ENCODE assay signal across 7 mouse cellular contexts in genomic region chr2:68310121-68310520, GRCm38 (mm10).
DNase-seq lines count a peak whose midpoint lies in the region; ATAC-seq lines count a peak whose summit lies in the region.

No protein-coding gene starts in this region.

- WGBS in heart, embryonic 12.5 days: 84% methylated on average over 3 of the region's 3 CpGs
- 92% methylated on average over 3 of the region's 3 CpGs for WGBS in midbrain, embryonic 16.5 days
- 84% methylated on average over 3 of the region's 3 CpGs for WGBS in midbrain, embryonic 14.5 days

- no peaks in the 10 kb centered on the region for H3K9me3 ChIP-seq in heart, embryonic 12.5 days (replicated peaks)
- no peaks in the 10 kb centered on the region for H3K9me3 ChIP-seq in midbrain, embryonic 16.5 days (replicated peaks; ENCODE audit: control insufficient read depth, low read length, poor library complexity, severe bottlenecking)
- H3K9me3 ChIP-seq in midbrain, embryonic 14.5 days (ENCODE audit: control insufficient read depth, low read length): no peaks in the 10 kb centered on the region

- 0 out of 2 replicates have a peak, but pooled peaks cover 2% of the 10 kb centered on the region for H3K4me1 ChIP-seq in heart, embryonic 12.5 days (replicated peaks)
- no peaks in the 10 kb centered on the region for H3K4me1 ChIP-seq in midbrain, embryonic 16.5 days (ENCODE audit: control insufficient read depth, insufficient read depth, low read length)
- H3K4me1 ChIP-seq in midbrain, embryonic 14.5 days (ENCODE audit: control insufficient read depth, insufficient read depth, low read length): no peaks in the 10 kb centered on the region

- H3K36me3 ChIP-seq in heart, embryonic 12.5 days: peaks cover 64% of the 10 kb centered on the region
- no peaks in the 10 kb centered on the region for H3K36me3 ChIP-seq in midbrain, embryonic 16.5 days (ENCODE audit: control insufficient read depth, insufficient read depth, low read length)
- H3K36me3 ChIP-seq in midbrain, embryonic 14.5 days (ENCODE audit: control insufficient read depth, insufficient read depth, low read length): peaks cover 16% of the 10 kb centered on the region

- no peak overlapping the region for H3K9ac ChIP-seq in heart, embryonic 12.5 days
- no peak overlapping the region for H3K9ac ChIP-seq in midbrain, embryonic 16.5 days (ENCODE audit: low read depth, low read length)
- H3K9ac ChIP-seq in midbrain, embryonic 14.5 days (replicated peaks; ENCODE audit: low read length): no peak overlapping the region

- no peak overlapping the region for H3K4me2 ChIP-seq in heart, embryonic 12.5 days
- no peak overlapping the region for H3K4me2 ChIP-seq in midbrain, embryonic 16.5 days (ENCODE audit: low read length)
- H3K4me2 ChIP-seq in midbrain, embryonic 14.5 days (ENCODE audit: low read length): no peak overlapping the region

- ATAC-seq in heart, embryonic 12.5 days (ENCODE audit: insufficient number of reproducible peaks, low FRiP score): no peak
- peak; percentile 47; the same call in 1 of the 2 replicates for ATAC-seq in midbrain, embryonic 16.5 days
- no peak for ATAC-seq in midbrain, embryonic 14.5 days (ENCODE audit: low FRiP score, low TSS enrichment)
- ATAC-seq in erythroblast, adult 5-6 weeks (replicated peaks; ENCODE audit: low FRiP score, poor library complexity, severe bottlenecking): no peak

- DNase-seq in heart, postnatal 14 days: peak; percentile 15 to 44
- no peak for DNase-seq in midbrain, embryonic 14.5 days
- peak; percentile 2 for DNase-seq in c-Kit-positive CD71-positive TER-119-positive erythroid progenitor cells, embryonic 14.5 days (ENCODE audit: low spot score)
- peak; percentile 14 to 53 for DNase-seq in thymus, postnatal 10 days (ENCODE audit: low spot score in 2 of 2)

- intact Hi-C loops in heart, postnatal 14 days (cut with DNase I): no loop called here

- no peak overlapping the region for H3K4me3 ChIP-seq in heart, embryonic 12.5 days
- no peak overlapping the region for H3K4me3 ChIP-seq in midbrain, embryonic 16.5 days (ENCODE audit: low read depth, low read length)
- H3K4me3 ChIP-seq in midbrain, embryonic 14.5 days (replicated peaks; ENCODE audit: low read depth, low read length): no peak overlapping the region

- H3K27ac ChIP-seq in heart, embryonic 12.5 days (ENCODE audit: poor library complexity, severe bottlenecking): no peak overlapping the region
- H3K27ac ChIP-seq in midbrain, embryonic 16.5 days (ENCODE audit: low read length): no peak overlapping the region
- no peak overlapping the region for H3K27ac ChIP-seq in midbrain, embryonic 14.5 days (replicated peaks; ENCODE audit: low read depth, low read length)

- no peaks in the 10 kb centered on the region for H3K27me3 ChIP-seq in heart, embryonic 12.5 days (replicated peaks)
- H3K27me3 ChIP-seq in midbrain, embryonic 16.5 days (ENCODE audit: control insufficient read depth, insufficient read depth, low read depth, low read length): no peaks in the 10 kb centered on the region
- H3K27me3 ChIP-seq in midbrain, embryonic 14.5 days (ENCODE audit: control insufficient read depth, insufficient read depth, low read length): no peaks in the 10 kb centered on the region
